Mouse (Mus musculus) brain, embryonic 14.5 days (tissue): ENCODE measurements around the gene Kif18b.

Source experiments
- CTCF ChIP-seq: fragments of 200-500 bp; IDR thresholded peaks from 2 replicates; pipeline ENCODE4 v1.5.1; 2012; ENCODE audit warnings: inconsistent platforms, mild to moderate bottlenecking, moderate library complexity, borderline replicate concordance; ENCODE audit not compliant: insufficient read depth, insufficient read length; ENCODE audit errors: extremely low read depth
- POLR2A ChIP-seq: fragments of 200-500 bp; IDR thresholded peaks from 2 replicates; pipeline ENCODE4 v1.6.1; 2012; ENCODE audit warnings: mild to moderate bottlenecking, inconsistent platforms, borderline replicate concordance; ENCODE audit not compliant: poor library complexity, insufficient read depth, insufficient read length, severe bottlenecking; ENCODE audit errors: extremely low read depth

DNA sequence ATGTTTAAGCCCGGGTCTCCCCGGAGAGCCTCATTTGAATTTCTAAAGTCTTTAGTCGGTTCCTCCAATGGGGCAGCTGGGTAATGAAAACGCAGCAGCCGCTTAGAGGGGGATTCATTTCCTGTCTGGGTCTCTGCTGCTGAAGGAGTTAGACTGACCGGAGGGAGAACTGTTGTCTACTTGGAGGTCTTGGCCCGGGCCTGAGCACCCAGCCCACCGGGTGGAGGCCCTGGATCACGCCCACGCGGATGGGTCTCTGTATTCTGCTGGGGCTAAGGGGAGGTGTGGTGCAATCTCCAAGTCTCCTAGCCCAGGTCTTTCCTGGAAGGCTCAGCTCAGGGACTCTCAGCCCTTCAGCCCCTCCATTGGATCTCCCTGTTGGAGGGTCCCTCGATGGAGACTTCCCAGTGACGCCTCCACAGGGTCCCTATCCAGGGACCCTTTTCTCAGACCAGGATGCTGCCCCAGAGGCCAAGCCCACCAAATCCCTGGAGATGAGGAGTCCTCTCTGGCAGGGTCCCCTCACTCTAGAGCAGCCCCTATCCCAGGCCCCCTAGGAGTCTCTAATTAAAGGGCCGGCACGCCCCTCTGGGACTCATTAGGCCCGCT lies 38.4 kb upstream of the Kif18b start:
- TF ChIP-seq CTCF, result no peak
- TF ChIP-seq POLR2A, result no peak
